Mouse (Mus musculus) heart, embryonic 10.5 days (tissue): ENCODE measurements around the gene Sdc1. TPM values are rescaled to one million over a fixed set of nuclear protein-coding genes. Genes with fewer than 3 reads are reported as not detected.

ENCODE experiments used
- DNase-seq: peaks from one replicate; pipeline ENCODE4 v3.0.0-alpha.2; 2017; ENCODE audit warnings: low spot score
- H3K27ac ChIP-seq: fragments of 300-500 bp; sonication (generic); 2 replicates; pipeline ENCODE4 v1.5.1; 2016; ENCODE audit warnings: mild to moderate bottlenecking
- H3K27me3 ChIP-seq: fragments of 300-500 bp; sonication (generic); 2 replicates; pipeline ENCODE4 v1.6.1; 2016; ENCODE audit warnings: mild to moderate bottlenecking; ENCODE audit not compliant: poor library complexity, insufficient read depth, severe bottlenecking
- H3K36me3 ChIP-seq: fragments of 300-500 bp; sonication (generic); 2 replicates; pipeline ENCODE4 v1.6.1; 2016; ENCODE audit warnings: mild to moderate bottlenecking, moderate library complexity
- H3K4me1 ChIP-seq: fragments of 300-500 bp; sonication (generic); 2 replicates; pipeline ENCODE4 v1.6.1; 2016; ENCODE audit warnings: mild to moderate bottlenecking
- H3K4me3 ChIP-seq: fragments of 300-500 bp; sonication (generic); 2 replicates; pipeline ENCODE4 v1.5.1; 2016; ENCODE audit warnings: mild to moderate bottlenecking, moderate library complexity
- H3K9me3 ChIP-seq: fragments of 300-500 bp; sonication (generic); 2 replicates; pipeline ENCODE4 v1.6.1; 2016; ENCODE audit warnings: mild to moderate bottlenecking, moderate library complexity
- WGBS: fragments of 180-500 bp; shearing (Covaris S2); methylation state at CpG from one replicate; pipeline ENCODE4 v1.1.7; 2016; 5-methylcytosine and 5-hydroxymethylcytosine counted together
- polyA plus RNA-seq: library from polyadenylated mRNA; unstranded; fragments of >200 nt; fragmentation: Nextera tagmentation; extraction: Ambion mirVana; gene quantifications from 2 replicates; pipeline ENCODE4 v1.2.1, GENCODE M21; 2016

Gene Sdc1
- 44.5 and 75.8 TPM in 2 replicates for polyA plus RNA-seq

DNA sequence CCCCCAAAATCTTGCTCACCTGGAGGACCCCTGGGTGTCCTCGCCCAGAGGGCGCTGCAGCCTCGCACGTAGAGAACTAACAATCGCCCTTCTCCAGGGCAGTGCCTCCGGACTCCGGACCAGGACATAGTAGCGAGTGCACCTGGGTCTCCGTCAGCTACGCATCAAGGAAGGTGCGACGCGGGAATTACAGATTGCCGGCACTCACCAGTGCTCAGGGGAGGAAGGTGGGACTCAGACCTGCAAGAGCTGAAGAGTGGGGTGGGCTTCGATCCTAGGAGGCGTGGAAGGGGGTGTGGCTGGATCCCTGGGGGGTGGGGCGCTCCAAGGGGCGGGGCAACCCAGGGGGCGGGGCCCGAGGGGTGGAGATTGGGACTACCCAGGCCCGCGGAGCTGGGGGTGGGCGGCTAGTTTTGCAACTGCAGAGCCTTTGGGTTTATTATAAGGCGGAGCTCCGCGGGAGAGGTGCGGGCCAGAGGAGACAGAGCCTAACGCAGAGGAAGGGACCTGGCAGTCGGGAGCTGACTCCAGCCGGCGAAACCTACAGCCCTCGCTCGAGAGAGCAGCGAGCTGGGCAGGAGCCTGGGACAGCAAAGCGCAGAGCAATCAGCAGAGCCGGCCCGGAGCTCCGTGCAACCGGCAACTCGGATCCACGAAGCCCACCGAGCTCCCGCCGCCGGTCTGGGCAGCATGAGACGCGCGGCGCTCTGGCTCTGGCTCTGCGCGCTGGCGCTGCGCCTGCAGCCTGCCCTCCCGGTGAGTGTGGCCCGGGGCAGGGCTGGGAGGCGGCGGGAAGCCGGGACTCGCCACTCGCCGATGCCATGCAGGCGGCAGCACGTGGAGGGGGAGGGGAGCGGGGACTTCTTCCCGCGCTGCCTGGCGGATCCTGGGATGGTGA is at the start of gene Sdc1:
Gene Sdc1 (plus strand): TSS at position 378 of the 898 bp plus-strand sequence.
- peak within 1 kb of the TSS; percentile 87 for H3K27ac ChIP-seq
- peak within 1 kb of the TSS; percentile 72 for H3K4me3 ChIP-seq
- H3K4me1 ChIP-seq, result peaks cover 27% of the 10 kb centered on the region
- no peaks in the 10 kb centered on the region; the same call in 1 of the 2 replicates for H3K27me3 ChIP-seq
- H3K36me3 ChIP-seq, result no peaks in the 10 kb centered on the region
- DNase-seq, result peak; percentile 95
- no peaks in the 10 kb centered on the region for H3K9me3 ChIP-seq
- under 1% methylated on average over 66 of the region's 67 CpGs for WGBS

DNA sequence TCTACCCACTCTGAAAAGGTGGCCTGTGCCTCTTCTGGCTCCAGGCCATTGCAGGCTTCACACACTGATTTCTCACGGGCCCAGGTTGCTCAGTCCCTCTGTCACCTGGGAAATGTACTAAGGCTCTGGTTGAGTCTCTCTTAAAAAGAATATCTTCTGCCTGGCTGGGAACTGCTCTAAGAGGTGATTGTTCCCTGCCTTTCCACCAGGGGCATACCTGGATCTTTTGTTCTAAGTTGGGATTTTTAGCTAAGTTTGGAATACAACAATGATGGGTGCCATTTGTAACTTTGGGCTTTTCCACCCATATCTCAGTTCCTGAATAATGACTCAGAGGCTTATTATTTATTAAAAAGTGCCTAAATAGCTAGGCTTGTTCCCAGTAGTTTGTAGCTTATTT is 44.2 kb upstream of the Sdc1 start:
- H3K27ac ChIP-seq, result no peak overlapping the region
- DNase-seq, result no peak
- H3K4me3 ChIP-seq, result no peak overlapping the region

DNA sequence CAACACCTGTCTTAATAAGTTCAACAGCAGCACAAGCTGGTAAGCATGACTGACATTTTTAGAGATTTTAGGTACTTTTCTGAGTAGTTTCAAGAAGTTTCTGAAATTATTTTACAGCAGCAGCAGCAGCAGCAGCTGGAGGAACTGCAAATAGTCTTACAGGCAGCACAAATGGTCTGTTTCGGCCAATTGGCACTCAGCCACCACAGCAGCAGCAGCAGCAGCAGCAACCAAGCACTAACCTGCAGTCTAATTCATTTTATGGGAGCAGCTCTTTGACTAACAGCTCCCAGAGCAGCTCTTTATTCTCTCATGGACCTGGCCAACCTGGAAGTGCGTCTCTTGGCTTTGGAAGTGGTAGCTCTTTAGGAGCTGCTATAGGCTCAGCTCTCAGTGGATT is 42.4 kb upstream of the Sdc1 start:
- H3K27me3 ChIP-seq, result no peaks in the 10 kb centered on the region
- H3K4me3 ChIP-seq, result no peak overlapping the region
- H3K36me3 ChIP-seq, result peaks cover 72% of the 10 kb centered on the region
- 94% methylated on average over 2 of the region's 2 CpGs for WGBS
- DNase-seq, result no peak
- H3K27ac ChIP-seq, result no peak overlapping the region
- H3K9me3 ChIP-seq, result no peaks in the 10 kb centered on the region
- no peaks in the 10 kb centered on the region for H3K4me1 ChIP-seq

More for the DNA sequence above, 44.2 kb upstream of the Sdc1 start:
- 68% methylated on average over 1 of the region's 1 CpGs for WGBS
- Histone ChIP-seq H3K36me3 (peaks cover 77% of the 10 kb centered on the region), H3K27me3 (no peaks in the 10 kb centered on the region), H3K4me1 (no peaks in the 10 kb centered on the region), H3K9me3 (no peaks in the 10 kb centered on the region)

DNA sequence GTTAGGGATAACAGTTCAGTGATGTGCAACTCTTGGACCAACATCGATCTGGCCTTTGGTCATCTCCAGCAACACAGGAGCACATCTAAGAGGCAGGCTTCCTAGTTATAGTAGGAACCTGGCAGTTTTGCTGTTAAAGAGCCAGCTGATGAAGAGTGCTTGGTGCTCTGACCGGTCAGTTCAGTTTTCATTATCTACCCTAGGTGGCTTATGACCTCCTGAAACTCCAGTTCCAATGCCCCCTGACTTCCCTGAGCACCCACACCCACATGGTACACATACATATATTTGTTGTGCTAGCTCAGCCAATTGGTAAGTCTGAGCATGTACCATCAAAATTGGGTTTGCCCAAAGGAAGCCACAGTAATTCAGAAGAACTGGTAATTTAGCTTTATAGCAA is 17.5 kb upstream of the Sdc1 start:
- H3K36me3 ChIP-seq, result peaks cover 73% of the 10 kb centered on the region
- no peak for DNase-seq
- H3K27ac ChIP-seq, result no peak overlapping the region
- H3K9me3 ChIP-seq, result no peaks in the 10 kb centered on the region; the same call in 1 of the 2 replicates
- H3K4me1 ChIP-seq, result no peaks in the 10 kb centered on the region
- H3K4me3 ChIP-seq, result no peak overlapping the region
- 97% methylated on average over 2 of the region's 2 CpGs for WGBS
- no peaks in the 10 kb centered on the region for H3K27me3 ChIP-seq

DNA sequence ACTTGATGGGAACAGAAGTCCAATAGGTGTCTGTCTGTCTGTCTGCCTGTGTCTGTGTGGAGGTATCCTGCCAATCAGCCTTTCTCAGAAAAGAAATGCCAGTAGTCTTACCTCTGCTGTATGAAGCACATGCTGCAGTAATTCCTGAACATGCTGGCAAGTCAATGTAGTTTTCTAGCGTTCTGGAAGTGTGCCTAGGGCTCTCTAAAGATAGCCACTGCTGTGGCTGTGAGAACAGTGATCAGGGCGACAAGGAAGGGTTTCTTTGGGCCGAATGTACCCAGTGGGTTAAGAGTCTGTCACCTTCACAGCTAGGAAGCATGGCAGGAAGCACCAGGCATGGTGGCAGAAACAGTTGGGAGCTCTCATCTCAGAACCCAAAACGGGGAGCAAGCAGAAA is 17.0 kb upstream of the Sdc1 start:
- H3K4me3 ChIP-seq, result no peak overlapping the region
- 75% methylated on average over 4 of the region's 4 CpGs for WGBS
- H3K27me3 ChIP-seq, result no peaks in the 10 kb centered on the region
- peaks cover 69% of the 10 kb centered on the region for H3K36me3 ChIP-seq
- DNase-seq, result no peak
- no peak overlapping the region for H3K27ac ChIP-seq
- no peaks in the 10 kb centered on the region; the same call in 1 of the 2 replicates for H3K9me3 ChIP-seq
- no peaks in the 10 kb centered on the region for H3K4me1 ChIP-seq

DNA sequence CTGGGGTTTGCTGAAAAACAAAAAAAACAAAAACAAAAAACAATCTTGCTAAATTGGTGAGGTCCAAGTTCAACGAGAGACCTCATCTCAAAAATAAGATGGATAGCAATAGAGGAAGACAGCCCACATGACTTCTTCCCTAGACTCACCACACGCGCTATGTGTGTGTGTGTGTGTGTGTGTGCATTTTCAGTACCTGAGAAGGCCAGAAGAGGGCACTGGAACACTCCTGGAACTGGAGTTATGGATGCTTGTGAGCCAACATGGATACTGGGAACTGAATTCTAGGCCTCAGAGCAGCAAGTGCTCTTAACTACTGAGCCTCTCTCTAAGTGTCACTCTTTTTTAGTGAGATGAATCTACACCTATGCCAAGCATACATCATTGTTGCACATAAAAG is 13.1 kb upstream of the Sdc1 start:
- no peaks in the 10 kb centered on the region for H3K4me1 ChIP-seq
- DNase-seq, result no peak

DNA sequence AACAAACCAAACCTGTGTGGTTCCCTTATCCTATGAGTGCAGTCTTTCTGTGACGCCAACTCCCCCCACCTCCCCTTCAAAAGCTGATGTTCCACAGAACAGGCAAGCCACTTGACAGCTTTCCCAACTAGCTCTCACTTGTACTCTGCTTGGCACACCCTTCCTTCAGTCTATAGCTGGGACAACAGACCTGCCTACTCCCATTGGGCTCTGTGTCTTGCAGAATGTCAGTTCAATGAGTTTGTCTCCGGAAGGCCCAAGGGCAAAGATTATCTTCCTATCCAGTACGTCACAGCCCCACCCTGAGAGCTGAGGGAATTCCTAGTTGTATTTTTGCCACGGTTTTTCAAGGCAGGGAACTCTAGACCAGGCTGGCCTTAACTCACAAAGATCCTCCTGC is 12.0 kb upstream of the Sdc1 start:
- Histone ChIP-seq H3K9me3 (no peaks in the 10 kb centered on the region; the same call in 1 of the 2 replicates), H3K36me3 (peaks cover 27% of the 10 kb centered on the region), H3K4me1 (no peaks in the 10 kb centered on the region), H3K4me3 (no peak overlapping the region), H3K27ac (no peak overlapping the region), H3K27me3 (no peaks in the 10 kb centered on the region)
- 32% methylated on average over 4 of the region's 4 CpGs for WGBS
- no peak for DNase-seq

More for the DNA sequence above, 13.1 kb upstream of the Sdc1 start:
- Histone ChIP-seq H3K4me3 (no peak overlapping the region), H3K27me3 (no peaks in the 10 kb centered on the region), H3K27ac (no peak overlapping the region), H3K9me3 (no peaks in the 10 kb centered on the region; the same call in 1 of the 2 replicates), H3K36me3 (peaks cover 38% of the 10 kb centered on the region)
- 93% methylated on average over 3 of the region's 3 CpGs for WGBS

DNA sequence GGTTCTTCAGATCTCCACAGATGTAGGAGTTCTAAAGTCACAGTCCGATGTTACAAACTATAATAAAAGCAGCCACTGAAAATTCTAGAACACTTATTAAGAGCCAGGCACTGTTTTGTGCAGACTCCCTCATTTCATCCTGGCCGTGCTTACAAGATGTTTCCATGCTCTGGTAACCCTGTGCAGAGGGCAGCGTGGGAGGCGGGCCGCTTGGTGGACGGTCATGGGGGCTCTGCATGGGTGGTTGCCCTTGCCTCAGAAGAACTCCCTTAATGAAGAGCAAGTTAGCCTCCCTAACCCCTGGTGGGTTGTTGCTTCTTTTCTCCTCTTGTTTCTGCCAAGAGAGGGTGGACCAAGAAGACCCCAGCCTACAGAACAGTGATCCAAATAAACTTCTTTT is 11.3 kb upstream of the Sdc1 start:
- Histone ChIP-seq H3K4me3 (no peak overlapping the region), H3K27ac (no peak overlapping the region), H3K36me3 (peaks cover 22% of the 10 kb centered on the region), H3K9me3 (no peaks in the 10 kb centered on the region; the same call in 1 of the 2 replicates), H3K4me1 (no peaks in the 10 kb centered on the region), H3K27me3 (no peaks in the 10 kb centered on the region)
- no peak for DNase-seq
- WGBS, result 88% methylated on average over 6 of the region's 6 CpGs

DNA sequence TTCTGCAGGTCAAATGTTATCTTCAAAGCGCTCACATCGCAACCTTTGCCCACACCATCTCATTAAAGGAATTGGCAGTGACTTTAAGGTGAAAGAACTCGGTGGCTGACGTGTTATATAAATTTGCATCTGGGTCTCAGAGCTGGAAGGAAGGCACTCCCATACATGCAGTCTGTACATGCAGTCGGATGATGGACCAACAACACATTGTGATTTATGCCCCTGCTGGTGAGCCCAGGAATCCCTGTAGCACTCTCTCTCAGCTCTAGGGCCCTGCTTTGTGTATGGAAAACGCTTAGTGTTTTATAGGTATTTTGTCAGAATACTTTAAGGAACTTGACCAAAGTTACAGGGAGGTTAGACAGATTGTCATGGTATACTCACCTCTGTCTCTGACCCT is 10.6 kb upstream of the Sdc1 start:
- DNase-seq, result no peak
- Histone ChIP-seq H3K4me1 (no peaks in the 10 kb centered on the region), H3K4me3 (no peak overlapping the region), H3K9me3 (no peaks in the 10 kb centered on the region; the same call in 1 of the 2 replicates), H3K36me3 (peaks cover 16% of the 10 kb centered on the region), H3K27ac (no peak overlapping the region), H3K27me3 (no peaks in the 10 kb centered on the region)
- 74% methylated on average over 6 of the region's 6 CpGs for WGBS

DNA sequence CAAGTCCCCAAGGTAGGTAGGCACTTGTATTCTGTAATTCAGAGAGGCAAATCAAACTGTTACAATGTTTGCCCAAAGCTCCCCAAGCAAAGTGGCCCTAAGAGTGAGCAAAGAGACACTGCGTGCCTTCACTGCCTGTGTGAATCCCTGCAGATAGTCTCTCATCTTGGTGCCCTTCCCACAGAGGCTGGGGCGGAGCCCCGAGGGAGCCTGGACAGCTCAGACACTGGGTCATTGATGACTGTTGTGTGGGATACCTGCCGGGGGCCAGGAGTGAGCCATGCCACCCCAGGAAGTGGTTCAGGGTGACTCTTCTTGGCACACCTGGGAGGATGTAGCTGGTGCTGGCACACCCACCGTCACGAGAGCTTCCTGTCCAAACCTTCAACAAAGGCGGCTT is 10.1 kb upstream of the Sdc1 start:
- Histone ChIP-seq H3K27me3 (no peaks in the 10 kb centered on the region), H3K9me3 (no peaks in the 10 kb centered on the region; the same call in 1 of the 2 replicates)
- DNase-seq, result no peak

DNA sequence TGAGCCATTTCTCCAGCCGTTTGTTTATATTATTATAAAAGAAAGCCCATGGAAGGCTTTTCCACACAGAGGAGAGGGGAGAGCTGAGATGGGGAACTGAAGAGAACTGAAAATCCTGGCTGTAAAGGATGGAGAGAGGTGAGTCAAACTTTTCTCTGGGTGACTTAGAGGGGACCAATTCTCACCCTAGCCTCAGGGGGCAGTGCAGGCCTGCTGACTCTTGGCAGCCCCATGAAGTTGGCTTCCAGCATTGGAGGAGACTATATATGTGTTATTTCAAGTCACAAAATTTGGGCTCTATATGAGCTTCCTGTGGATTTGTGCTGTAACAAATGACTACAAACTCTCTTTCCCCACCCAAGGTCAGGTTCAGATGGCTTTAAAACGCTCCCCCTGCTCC is 8.5 kb upstream of the Sdc1 start:
- H3K4me1 ChIP-seq, result no peaks in the 10 kb centered on the region
- WGBS, result 70% methylated on average over 2 of the region's 2 CpGs
- no peak for DNase-seq
- no peaks in the 10 kb centered on the region; the same call in 1 of the 2 replicates for H3K9me3 ChIP-seq
- no peak overlapping the region for H3K4me3 ChIP-seq
- no peak overlapping the region for H3K27ac ChIP-seq
- no peaks in the 10 kb centered on the region for H3K27me3 ChIP-seq
- peaks cover 2% of the 10 kb centered on the region for H3K36me3 ChIP-seq

More for the DNA sequence above, 10.1 kb upstream of the Sdc1 start:
- no peaks in the 10 kb centered on the region for H3K4me1 ChIP-seq
- 65% methylated on average over 7 of the region's 7 CpGs for WGBS
- H3K36me3 ChIP-seq, result peaks cover 16% of the 10 kb centered on the region
- H3K27ac ChIP-seq, result no peak overlapping the region
- H3K4me3 ChIP-seq, result no peak overlapping the region

DNA sequence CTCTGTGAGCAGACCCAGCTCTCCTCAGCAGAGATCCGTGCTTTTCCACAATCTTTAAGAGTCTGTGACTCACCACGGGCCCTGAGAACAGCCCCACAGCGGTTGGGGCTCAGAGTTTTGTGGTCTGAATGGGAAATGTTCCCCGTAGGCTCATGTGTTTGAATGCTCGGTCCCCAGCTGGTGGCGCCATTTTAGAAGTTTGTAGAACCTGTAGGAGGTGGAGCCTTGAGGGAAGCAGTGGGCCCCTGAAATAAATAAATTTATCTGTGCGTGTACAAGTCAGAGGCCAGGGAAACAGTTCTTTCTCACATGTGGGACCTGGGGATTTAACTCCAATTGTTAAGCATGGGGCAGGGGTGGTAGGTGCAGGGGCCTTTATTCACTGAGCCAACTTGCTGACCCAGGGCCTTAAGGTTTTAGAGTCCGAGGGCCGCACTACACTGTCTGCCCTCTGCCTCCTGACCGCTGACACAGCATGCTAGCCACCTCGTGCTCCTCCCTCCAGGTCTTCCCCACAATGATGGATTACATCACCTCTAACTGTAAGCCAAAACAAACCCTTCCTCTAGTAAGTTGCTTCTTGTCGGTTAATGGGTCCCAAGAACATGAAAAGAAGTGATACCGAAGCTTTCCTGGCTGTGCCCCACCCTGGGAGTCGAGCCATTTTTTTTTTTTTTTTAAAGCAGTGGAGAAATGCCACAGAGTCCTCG is 6.7 kb upstream of the Sdc1 start:
- Histone ChIP-seq H3K27ac (no peak overlapping the region), H3K27me3 (no peaks in the 10 kb centered on the region; the same call in 1 of the 2 replicates), H3K4me3 (no peak overlapping the region), H3K9me3 (no peaks in the 10 kb centered on the region), H3K36me3 (no peaks in the 10 kb centered on the region), H3K4me1 (no peaks in the 10 kb centered on the region)
- 73% methylated on average over 15 of the region's 15 CpGs for WGBS
- DNase-seq, result peak; percentile 66

DNA sequence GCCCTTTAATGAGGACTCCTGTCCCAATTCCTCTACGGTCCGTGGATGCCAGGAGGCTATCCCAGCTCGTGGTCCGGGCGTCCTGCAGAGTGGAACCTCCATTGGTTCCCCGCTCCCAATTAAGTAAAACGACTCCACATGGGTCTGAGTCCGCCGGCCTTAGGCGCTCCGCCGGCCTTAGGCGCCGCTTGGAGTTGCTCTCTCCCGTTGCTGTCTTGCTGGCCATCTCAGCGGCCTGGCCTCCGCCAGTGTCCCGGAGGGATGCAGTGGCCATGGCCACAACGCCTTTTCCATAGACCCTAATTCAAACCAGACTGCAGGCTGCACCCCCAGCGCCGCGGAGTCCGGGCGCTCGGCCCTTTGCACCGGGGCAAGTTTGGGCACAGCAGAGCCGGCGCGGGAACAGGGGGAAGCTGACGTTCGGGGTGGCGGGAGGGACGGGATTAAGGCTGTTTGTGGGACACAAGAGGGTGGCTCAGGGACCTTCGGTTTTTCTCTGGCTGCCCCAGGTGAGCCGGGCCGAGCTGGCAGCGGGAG is 789 bp downstream of the Sdc1 start:
- Histone ChIP-seq H3K27ac (peak overlapping the region; percentile 87), H3K4me3 (peak overlapping the region; percentile 72), H3K27me3 (no peaks in the 10 kb centered on the region; the same call in 1 of the 2 replicates), H3K36me3 (no peaks in the 10 kb centered on the region), H3K9me3 (no peaks in the 10 kb centered on the region), H3K4me1 (peaks cover 27% of the 10 kb centered on the region)
- no peak for DNase-seq
- under 1% methylated on average over 37 of the region's 37 CpGs for WGBS
